Mouse (Mus musculus) left cerebral cortex, adult 18-20 months (tissue): ENCODE data around the gene Nwd1. TPM values are rescaled to one million over a fixed set of nuclear protein-coding genes. Genes with fewer than 3 reads are reported as not detected.

Source experiments
- DNase-seq, 2 experiments: peaks; one replicate each; pipeline ENCODE4 v3.0.0; 2021 to 2022; ENCODE audit warnings: low spot score in 2 of 2, mixed read lengths in 1 of 2
- microRNA-seq, 2 experiments: library from miRNA; unstranded; fragments of <30 nt; microRNA quantifications; one replicate each; pipeline ENCODE4 v1.2.0; 2021
- total RNA-seq, 2 experiments: library from RNA; stranded (reverse); gene quantifications; 2 replicates each; pipeline ENCODE4 v1.2.3; 2021

The Nwd1 gene
- total RNA-seq, 2 experiments from 2014 or later, result 37.6 to 40.9 TPM

DNA sequence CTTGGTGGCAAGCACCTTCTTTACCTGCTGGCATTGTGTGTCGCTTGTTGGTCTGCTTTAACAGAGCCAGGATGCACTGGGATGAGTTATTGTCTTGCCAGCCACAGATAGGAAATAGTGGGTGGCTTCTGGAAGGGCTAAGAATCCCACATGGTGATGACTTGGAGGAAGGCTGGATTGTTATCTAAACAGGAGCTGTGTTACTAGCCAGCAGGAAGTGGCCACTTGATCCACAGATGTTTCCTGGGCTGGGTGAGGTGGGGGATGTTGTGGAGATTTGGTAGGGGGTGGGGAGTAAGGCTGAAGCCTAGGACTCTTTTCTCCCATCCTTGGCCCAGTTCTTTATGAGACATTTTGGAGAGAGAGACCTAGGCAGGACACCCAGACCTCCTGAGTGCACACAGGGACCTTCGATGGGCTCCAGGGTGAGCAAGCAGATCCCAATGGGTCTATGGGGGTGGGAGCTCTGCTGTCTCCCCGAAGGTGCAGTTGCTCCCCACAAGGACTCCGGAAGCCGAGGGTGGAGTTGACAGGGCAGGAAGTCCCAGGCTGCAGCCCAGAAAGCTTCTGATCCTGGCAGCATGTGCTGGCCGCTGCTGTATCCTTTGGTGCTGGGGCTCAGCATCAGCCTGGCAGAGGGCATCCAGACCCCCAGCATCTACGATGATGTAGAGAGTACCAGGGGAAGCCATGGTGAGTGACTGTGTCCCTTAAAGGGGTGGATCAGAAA is 115.0 kb downstream of the Nwd1 start, which contains the start of gene F2rl3:
Gene F2rl3, plus strand, starts transcription at position 559 of the 730 bp plus-strand sequence.
- DNase-seq, result no peak

GRCm38 (mm10) chr8:72762306-72762705 is 115.8 kb downstream of the Nwd1 start:
- no peak for DNase-seq

GRCm38 (mm10) chr8:72765696-72766095 is 119.2 kb downstream of the Nwd1 start:
- DNase-seq, result no peak

- no peak for DNase-seq
Observed at GRCm38 (mm10) chr8:72766777-72767176, 120.3 kb downstream of the Nwd1 start.

Small RNA genes within 50 kb of the gene (microRNA-seq; reads per million reads assigned to microRNA genes)
- 0 reads per million in 2 experiments for gene Gm26237

Other genes with a start within 250 kb of the Nwd1 start
- 10 to 100 TPM; 62.2 to 63.4 TPM for gene Eps15l1, start 225.3 kb upstream of the Nwd1 start, total RNA-seq
- gene Calr3, start 202.8 kb upstream of the Nwd1 start, total RNA-seq, result 1 to 10 TPM; 1.0 to 1.1 TPM
- gene 1700030K09Rik, start 202.8 kb upstream of the Nwd1 start, total RNA-seq, result 1 to 10 TPM; 9.2 to 9.5 TPM
- 10 to 100 TPM; 70.4 to 72.7 TPM for gene Cherp, start 171.5 kb upstream of the Nwd1 start, total RNA-seq
- 10 to 100 TPM; 54.9 to 55.8 TPM for gene Slc35e1, start 154.1 kb upstream of the Nwd1 start, total RNA-seq
- gene Med26, start 98.4 kb upstream of the Nwd1 start, total RNA-seq, result 10 to 100 TPM; 10.2 to 11.2 TPM
- 100 to 1,000 TPM; 128 to 130 TPM for gene Smim7, start 75.6 kb upstream of the Nwd1 start, total RNA-seq
- 100 to 1,000 TPM in 1 of 2 experiments, 10 to 100 TPM in 1; 96.5 to 101 TPM for gene Tmem38a, start 74.7 kb upstream of the Nwd1 start, total RNA-seq
- gene Sin3b, start 76.6 kb downstream of the Nwd1 start, total RNA-seq, result 100 to 1,000 TPM; 134 to 140 TPM
- gene F2rl3, start 115.2 kb downstream of the Nwd1 start, total RNA-seq, result under 1 TPM in 1 of 2 experiments, not detected in 1; 0.19 TPM